Mouse (Mus musculus) lung, adult 2 months (tissue): ENCODE results near the gene Olfr612.

Source experiments
- CTCF ChIP-seq: fragments of 200-500 bp; IDR thresholded peaks from 2 replicates; pipeline ENCODE4 v1.5.1; 2011; ENCODE audit warnings: mild to moderate bottlenecking, low read length, control low read depth; ENCODE audit not compliant: insufficient read depth
- POLR2A ChIP-seq: fragments of 200-500 bp; IDR thresholded peaks from 2 replicates; pipeline ENCODE4 v1.6.1; 2011; ENCODE audit warnings: low read depth, mild to moderate bottlenecking, control low read depth, low read length, borderline replicate concordance; ENCODE audit errors: extremely low read depth

DNA sequence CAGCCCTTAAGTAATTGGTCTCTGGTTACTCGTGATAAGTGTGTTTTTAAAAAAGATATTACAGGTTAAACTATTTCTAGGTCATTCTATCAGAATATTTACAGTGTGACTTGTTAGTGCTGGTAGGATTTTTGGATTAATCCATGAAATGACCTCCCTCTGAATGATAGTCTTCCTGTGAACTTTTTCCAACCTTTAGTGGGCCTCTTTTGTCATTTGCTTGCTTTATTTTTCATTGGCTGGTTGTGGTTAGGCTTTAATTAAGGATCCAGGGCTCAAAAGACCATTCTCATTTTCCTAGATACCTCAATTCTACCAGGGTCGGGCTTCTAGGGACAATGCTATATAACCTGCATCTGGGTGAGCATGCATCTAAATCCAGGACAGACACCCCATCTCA is 47.3 kb upstream of the Olfr612 start, which contains the start of gene Olfr618:
- TF ChIP-seq CTCF, result no peak
- no peak for TF ChIP-seq POLR2A
